Mouse (Mus musculus) heart, adult 11 months (tissue): Measurements from ENCODE around the gene Nuf2.

ENCODE experiments used
- DNase-seq: peaks from one replicate; pipeline ENCODE4 v3.0.0; 2022

Nuf2 gene

DNA sequence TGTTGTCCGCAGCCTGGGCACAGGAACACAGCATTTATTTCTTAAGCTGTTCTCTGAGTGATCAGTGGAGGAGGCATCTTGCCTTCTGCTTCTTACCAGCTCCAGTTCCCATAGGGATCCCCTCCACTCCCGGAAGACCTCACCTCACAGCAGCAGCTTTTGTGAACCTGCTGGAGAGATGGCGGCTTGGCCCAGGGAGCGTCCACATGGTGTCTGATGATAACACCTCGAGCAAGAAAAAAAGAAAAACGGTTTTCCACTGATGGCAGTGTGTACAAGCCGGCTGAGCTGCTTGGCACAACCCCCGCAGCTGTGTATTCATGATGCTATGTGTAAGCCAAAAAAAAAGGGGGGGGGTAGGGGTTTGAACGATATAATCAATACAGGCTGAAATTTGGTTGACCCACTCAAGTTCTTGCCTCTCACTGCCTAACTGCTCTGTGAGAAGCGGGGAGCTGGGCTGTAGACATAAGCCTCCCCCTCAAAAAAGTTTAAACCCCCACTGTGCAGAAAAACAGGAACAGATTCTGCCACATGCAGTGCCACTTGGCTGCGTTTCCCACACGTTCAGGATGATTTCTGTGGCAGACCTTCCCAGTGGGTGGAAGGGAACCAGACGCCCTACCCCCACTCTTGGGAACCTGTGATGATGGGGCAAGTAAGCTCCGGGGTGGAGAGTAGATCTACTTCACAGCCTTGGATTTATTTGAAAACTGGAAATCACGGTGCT lies 68.7 kb downstream of the Nuf2 start:
- DNase-seq, result peak; percentile 74

DNA sequence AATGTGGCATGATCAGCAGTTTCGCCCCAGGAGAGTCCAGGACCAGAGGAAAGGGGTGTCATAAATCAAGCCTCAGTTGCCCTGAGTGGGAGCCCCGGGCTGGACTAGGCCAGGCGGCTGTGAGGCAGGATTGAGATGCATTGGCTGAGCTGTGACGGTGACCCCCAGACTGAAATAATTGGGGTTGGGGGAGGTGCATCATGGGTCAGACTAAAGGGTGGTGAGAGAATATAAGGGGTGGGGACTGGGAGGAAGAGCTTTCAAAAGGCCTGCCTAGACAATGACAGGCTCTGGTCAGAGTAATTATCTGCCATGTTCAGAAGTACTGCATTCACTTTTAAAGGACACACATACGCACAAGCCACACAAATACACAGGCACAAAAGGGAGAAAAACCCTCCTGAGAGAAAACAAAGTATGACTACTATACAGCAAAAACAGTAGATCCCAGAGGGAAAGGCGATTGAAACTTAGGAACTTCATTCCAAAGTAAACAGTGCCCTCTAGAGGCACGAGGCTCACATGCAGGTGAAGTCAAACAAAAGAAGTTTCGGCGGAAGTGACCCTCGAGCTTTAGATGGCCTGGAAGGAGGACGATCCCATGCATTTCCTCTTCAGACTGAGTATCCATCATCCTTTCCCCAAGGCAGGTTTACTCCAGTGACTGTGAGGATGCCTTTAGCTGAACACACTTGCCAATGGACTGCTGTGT lies 72.0 kb downstream of the Nuf2 start:
- peak; percentile 87 for DNase-seq
